Mouse (Mus musculus): ENCODE measurements around the gene Gria3.

The Gria3 gene

DNA sequence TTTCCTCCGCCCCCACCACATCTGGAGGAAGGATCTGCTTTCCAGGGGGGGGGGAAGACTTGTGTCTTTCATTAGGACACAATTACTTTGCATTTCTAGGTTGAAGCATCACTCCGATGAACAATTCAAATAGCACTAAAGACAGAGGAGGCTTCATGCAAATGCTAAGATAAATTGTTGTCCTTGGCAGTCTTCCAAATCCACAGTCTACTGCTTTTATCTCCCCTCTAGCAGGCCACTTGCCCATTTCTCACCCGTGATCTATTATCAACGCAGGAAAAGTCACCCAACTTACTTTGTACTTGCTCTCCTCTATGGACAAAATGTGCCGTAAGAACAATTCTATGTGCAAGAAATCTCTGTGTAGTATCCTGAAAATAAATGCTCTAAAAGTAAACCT, 178.1 kb downstream of the Gria3 start:
- DNase-seq, result no peak

GRCm38 (mm10) chrX:41587692-41588091, 187.0 kb downstream of the Gria3 start:
- DNase-seq, result no peak

DNA sequence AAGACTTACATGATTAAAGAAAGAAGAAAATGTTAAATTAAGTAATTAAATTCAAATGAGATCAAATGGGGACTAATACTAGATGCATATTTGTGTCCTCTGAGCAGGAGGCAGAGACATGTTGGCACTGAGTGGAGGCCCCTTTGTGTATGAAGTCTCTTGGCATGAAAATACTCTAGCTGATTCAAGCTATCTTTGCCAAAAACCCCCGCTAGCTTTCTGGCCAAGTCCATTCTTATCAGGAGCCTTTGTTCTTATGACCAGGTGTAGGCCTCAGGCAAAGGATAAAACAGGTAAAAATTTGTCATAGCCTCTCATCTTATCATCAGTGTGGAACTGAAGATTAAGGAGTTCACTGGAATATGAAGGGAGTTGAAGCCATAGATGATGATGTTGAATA, 206.5 kb downstream of the Gria3 start:
- DNase-seq, result no peak

- peak in 1 of 2 experiments; percentile 2 for DNase-seq
These were observed 214.3 kb downstream of the Gria3 start for GRCm38 (mm10) chrX:41614920-41615319.

DNA sequence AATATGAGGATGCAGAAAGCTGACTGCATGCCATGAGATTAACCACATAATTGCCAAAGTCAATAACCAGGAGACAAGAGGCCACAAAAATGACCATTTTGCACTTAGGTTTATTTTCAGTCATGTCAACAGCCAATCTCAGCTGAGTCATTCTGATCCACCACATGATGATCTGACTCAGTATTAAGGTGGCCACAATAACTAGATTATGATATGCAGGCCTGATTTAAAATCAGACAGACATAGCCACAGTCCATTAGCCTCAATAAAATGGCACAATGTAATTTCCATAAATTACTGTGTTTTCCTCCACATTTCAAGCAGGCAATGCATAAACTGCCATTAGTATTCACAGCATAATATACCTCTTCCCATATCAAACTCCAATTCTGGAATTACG, 216.3 kb downstream of the Gria3 start:
- DNase-seq, result no peak

DNA sequence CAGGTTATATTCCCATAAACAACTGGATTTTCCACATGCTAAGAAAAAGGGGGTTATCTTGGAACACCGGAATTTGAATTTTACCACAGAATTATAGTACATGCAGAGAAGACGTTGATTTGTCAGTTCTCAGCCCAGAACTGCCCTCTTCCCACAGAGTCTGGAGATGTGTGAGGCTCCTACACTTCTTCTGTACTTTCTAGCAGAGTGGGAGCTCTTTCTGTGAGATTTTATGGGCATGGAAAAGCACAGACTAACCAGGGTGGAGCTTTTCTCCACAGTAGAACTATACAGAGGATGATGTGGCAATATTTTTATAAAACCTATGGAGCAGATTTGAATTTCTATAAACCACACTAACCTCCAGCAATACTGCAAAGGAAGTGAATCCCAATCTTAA, 217.7 kb downstream of the Gria3 start:
- no peak for DNase-seq

DNA sequence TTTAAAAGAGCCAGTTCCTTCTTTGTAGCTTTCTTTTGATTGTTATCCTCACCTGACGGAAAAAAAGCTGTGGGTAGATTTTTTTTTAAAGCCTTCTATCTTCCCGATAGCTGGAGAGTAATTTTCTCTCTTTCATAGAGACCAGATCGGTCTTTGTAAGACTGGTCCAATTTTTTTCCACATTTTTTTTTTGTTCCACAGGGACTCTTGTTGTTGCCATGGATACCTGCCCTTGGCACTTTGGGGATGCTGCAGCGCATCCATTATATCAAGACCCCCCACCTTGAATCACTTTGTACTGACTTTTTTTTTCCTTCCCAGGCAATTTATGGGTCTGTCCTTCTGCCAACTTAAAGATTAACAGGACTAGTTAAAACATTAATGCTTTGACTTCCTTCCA, 232.9 kb downstream of the Gria3 start:
- DNase-seq, result no peak

GRCm38 (mm10) chrX:41644954-41645353, 244.3 kb downstream of the Gria3 start:
- no peak for DNase-seq

DNA sequence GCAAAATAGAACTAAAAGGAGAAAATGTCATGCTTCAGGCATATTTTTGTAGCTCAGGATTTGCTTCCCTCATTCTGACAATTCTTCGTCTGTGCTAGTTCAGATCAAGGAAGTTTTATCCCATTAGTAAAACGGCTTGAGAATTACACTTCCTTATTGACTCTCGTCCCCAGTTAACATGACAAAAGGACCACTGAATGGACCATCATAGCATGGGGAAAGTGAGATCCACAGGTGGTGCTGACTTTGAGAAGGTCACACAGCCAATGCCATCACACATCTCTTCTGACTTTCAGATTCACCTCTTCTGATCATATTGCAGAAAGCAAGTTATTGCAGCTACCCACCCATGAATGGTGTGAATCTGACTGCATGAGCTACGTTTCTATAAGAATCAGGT, 257.1 kb downstream of the Gria3 start:
- DNase-seq, result no peak

- no peak for DNase-seq
These were observed 288.2 kb downstream of the Gria3 start for GRCm38 (mm10) chrX:41688869-41689268.

DNA sequence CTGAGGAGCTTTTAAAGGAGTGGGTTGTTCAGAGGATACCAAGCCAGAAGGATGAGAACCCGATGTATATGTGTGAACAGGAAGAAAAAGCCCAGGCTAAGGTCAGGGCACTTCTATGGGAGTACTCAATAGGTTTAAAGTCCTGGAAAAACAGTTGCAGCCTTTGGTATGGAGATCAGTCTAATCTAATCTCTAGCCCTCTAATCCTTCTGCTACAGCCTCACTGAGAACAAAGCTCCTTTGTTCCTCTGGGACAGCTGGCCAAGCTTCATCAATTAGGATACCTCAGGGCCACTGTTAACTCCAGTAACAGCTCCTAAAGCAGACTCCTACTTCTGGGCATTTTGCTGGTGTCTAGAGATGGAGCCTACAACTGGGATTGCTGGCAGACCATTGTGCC, 291.4 kb downstream of the Gria3 start:
- no peak for DNase-seq
